Mouse (Mus musculus) liver (tissue): Measurements from ENCODE around the gene Irak2.
"Not testable (repeated sequence)": the region's sequence is repeated elsewhere in the genome, so short reads cannot be mapped to it uniquely, and the experiment has no call there.

ENCODE experiments used
- DNase-seq: peaks from one replicate; pipeline ENCODE4 v3.0.0-alpha.2; 2020; ENCODE audit warnings: mixed read lengths

Gene Irak2

DNA sequence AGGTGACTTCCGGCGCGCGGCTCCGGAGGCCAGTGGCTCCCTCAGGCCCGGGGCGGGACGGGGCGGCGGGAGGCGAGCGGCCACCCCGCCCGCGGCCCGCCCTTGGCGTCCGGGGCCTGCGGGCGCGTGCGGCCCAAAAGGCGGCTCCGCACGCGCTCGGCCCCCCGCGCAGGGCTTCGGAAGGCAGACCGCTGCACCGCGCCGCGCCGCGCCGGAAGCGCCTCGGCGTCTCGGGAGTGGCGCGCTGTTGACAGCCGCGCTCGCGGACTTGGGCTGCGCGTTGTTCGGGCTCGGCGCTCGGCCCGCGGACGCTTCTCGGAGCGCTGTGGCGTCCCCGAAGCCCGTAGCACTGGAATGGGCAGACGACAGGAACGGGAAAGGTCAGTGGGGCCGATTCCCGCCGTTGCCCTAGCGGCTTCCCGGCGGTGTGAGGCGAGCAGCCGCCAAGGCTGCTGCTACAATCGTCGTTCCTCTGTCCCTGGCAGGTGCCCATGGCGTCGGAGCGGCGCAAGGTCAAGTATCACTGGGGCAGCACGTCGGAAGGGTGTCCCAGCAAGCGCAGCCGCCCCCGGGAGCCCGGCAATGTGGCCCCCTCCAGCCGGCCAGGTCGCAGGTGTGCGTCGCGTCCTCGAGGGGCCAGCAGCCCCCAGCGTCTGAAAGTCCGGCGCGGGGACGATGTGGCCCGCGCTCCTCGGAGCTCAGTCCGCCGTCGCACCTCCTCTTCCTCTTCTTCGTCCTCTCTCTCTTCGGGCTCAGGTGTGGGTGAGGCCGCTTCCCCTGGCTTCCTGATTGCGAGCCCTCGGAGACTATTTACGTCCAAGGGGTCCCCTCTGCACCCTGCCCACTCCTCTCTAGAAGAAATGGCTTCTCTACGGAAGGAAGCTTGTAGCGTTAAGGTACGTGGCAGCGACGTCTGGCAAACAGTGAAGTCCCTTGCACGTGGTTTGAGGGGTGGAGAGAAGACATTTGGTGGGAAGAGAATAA, 59.2 kb downstream of the Irak2 start:
- peak; percentile 34 for DNase-seq

- DNase-seq, result no peak
Measured at GRCm38 (mm10) chr6:113712718-113713117, 74.5 kb downstream of the Irak2 start.

DNA sequence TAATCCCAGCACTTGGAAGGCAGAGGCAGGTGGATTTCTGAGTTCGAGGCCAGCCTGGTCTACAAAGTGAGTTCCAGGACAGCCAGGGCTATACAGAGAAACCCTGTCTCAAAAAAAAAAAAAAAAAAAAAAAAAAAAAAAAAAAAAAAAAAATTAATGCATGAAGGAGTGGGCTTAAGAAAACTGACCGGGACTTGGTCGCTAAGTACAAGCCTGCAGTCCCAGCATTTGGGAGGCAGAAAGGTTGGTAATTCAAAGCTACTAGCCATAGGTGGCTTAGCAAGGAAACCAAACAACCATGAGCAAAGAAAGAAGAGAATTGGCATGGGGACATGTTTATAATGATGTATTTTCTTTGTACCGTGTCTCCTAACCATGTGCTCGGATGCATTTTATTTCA, 75.1 kb downstream of the Irak2 start:
- not testable (repeated sequence) for DNase-seq

GRCm38 (mm10) chr6:113714276-113714675, 76.0 kb downstream of the Irak2 start:
- no peak for DNase-seq

DNA sequence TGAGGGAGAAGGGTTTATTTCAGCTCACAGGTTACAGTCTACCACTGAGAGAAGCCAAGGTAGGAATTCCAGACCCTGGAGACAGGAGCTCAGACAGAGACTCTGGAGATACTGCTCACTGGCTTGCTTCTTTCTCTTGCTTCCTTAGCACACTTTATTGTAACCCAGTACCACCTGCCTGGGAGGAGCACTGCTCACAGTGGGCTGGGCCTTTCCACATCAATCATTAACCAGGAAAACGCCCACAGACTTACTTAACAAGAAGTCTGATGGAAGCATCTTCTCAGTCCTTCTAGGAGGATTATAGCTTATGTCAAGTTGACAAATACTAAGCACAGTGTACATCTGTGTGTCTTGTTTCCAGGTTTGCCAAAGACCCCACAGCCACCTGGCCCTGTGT, 76.5 kb downstream of the Irak2 start:
- DNase-seq, result no peak

DNA sequence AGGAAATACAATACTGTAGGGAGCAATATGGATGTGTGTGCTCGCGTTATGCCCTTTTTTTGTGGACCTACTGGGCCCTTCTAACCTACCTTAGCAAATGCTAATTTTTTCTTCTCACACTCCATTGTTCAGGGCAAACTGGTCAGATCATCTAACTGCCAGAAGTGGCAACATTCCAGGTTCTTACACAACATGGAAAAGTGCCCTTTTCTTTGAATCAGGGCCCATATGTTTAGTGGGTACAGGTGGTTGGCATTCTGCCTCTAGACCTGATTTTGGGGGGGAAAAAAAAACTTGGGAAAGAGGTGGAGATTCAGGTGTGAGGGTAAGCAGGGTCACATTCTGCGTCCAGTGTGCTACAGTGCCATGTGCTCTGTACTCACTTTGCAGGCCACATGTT, 79.3 kb downstream of the Irak2 start:
- no peak for DNase-seq

- no peak for DNase-seq
Measured at GRCm38 (mm10) chr6:113719878-113720277, 81.6 kb downstream of the Irak2 start, which contains the start of gene Ghrl. Ghrl (minus strand) TSS chr6:113719880.

DNA sequence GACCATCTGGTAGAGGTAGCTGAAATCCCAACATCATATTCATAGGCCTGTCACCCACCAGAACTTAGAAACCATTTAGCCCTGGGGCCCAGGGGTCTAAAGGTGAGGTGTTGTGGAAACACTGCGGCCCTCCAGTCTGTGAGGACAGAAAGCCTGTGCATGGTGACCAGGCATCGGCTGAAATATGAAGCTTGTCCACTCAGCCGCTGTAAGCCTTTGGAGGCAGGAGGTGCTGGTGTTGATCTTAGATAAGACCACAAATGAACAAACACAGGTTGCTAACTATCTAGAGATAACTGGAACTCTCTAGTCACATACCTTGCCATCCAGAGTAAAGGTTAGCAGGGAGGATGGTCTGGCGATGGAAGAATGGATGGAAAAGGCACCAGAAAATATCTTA, 82.8 kb downstream of the Irak2 start:
- DNase-seq, result peak; percentile 27

- DNase-seq, result no peak
Measured at GRCm38 (mm10) chr6:113728181-113728580, 89.9 kb downstream of the Irak2 start.

DNA sequence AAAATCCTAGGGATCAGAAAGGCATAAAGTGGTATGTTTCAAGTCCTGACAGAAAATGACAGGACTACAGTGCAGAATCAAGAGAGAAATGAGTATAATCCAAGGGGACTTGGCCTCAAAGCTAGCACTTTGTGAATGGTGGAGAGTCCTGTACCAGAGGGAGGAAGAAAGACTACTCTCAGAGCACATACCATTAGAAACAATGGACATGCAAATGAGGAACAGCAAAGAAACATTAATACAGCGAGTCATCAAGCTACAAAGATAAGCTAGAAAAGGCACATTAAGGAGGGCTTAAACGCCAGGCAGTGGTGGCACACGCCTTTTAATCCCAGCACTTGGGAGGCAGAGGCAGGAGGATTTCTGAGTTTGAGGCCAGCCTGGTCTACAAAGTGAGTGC, 93.0 kb downstream of the Irak2 start:
- DNase-seq, result no peak

GRCm38 (mm10) chr6:113737318-113738046, 99.2 kb downstream of the Irak2 start:
- DNase-seq, result no peak

- peak; percentile 85 for DNase-seq
Measured at GRCm38 (mm10) chr6:113740236-113741217, 102.3 kb downstream of the Irak2 start, which contains the start of gene Sec13. Sec13 (minus strand) TSS chr6:113740743.

DNA sequence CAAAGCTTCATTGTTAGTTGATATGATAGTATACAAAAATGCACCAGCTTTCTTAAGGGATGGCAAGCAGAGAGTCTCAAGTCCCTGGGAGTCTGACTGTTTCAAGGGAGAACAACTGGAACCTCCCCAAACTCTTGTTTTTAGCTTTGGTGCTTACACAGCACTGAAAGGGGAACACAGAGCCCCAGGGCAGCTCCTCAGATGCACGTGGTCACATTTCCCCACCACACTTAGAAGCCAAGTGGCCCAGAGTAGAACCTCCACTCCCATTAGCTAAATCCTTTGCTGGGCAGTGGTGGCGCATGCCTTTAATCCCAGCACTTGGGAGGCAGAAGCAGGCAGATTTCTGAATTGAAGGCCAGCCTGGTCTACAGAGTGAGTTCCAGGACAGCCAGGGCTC, 103.2 kb downstream of the Irak2 start:
- no peak for DNase-seq

DNA sequence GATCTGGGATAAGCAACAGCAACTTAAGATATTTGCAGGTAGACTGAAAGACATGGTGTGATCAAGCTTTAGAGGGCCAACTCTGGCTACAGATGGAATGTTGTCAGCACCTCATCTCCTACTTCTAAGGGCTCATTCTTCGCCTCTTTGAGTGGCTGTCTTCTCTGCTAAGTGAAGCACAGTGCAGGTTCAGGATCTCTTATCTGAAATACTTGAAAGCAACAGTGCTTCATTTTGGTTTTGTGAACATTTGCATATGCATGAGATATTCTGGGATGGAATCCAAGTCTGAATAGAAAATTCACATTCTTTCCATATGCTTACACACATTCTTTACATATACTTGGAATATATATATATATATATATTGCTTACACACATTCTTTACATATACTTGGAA, 104.1 kb downstream of the Irak2 start:
- DNase-seq, result no peak

DNA sequence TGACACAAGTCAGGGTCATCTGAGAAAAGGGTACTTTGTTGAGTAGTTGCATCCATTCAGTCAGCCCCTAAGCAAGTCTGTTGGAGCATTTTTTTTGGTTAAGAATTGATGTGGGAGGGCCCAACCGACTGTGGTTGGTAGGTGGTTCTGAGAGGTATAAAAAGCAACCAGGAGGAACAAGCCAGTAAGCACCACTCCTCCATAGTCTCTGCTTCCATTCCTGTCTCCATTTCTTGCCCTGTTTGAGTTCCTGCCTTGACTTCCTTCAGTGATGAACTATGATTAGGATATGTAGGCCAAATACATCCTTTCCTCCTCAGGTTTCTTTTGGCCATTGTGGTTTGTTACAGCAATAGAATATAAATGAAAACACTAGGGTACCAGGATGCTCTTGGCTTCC, 104.8 kb downstream of the Irak2 start:
- no peak for DNase-seq
